Mouse (Mus musculus) lung, postnatal 4 days (tissue): ENCODE data around the gene Gm10718.
"Not testable (repeated sequence)": the region's sequence is repeated elsewhere in the genome, so short reads cannot be mapped to it uniquely, and the experiment has no call there.

Experiments used
- DNase-seq, 2 experiments: peaks; one replicate each; pipeline ENCODE4 v3.0.0; 2021

The Gm10718 gene

DNA sequence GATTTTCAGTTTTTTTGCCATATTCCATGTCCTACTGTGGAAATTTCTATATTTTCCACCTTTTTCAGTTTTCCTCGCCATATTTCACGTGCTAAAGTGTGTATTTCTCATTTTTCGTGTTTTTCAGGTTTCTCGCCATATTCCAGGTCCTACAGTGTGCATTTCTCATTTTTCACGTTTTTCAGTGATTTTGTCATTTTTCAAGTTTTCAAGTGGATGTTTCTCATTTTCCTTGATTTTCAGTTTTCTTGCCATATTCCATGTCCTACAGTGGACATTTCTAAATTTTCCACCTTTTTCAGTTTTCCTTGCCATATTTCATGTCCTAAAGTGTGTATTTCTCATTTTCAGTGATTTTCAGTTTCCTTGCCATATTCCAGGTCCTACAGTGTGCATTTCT lies 2.8 kb downstream of the Gm10718 start:
- not testable (repeated sequence) for DNase-seq

DNA sequence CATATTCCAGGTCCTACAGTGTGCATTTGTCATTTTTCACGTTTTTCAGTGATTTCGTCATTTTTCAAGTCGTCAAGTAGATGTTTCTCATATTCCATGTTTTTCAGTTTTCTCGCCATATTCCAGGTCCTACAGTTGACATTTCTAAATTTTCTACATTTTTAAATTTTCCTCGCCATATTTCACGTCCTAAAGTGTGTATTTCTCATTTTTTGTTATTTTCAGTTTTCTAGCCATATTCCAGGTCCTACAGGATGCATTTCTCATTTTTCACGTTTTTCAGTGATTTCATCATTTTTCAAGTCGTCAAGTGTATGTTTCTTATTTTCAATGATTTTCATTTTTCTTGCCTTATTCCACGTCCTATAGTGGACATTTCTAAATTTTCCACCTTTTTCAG lies 3.4 kb downstream of the Gm10718 start:
- DNase-seq: not testable (repeated sequence)

DNA sequence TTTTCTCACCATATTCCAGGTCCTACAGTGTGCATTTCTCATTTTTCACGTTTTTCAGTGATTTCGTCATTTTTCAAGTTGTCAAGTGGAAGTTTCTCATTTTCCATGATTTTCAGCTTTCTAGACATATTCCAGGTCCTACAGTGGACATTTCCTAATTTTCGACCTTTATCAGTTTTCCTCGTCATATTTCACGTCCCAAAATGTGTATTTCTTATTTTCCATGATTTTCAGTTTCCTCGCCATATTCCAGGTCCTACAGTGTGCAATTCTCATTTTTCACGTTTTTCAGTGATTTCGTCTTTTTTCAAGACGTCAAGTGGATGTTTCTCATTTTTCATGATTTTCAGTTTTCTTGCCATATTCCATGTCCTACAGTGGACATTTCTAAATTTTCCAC lies 3.9 kb downstream of the Gm10718 start:
- not testable (repeated sequence) for DNase-seq

GRCm38 (mm10) chr9:3029276-3030000 lies 6.1 kb downstream of the Gm10718 start:
- DNase-seq: peak; percentile 48 to 53

GRCm38 (mm10) chr9:3030677-3031318 lies 7.5 kb downstream of the Gm10718 start:
- not testable (repeated sequence) for DNase-seq

DNA sequence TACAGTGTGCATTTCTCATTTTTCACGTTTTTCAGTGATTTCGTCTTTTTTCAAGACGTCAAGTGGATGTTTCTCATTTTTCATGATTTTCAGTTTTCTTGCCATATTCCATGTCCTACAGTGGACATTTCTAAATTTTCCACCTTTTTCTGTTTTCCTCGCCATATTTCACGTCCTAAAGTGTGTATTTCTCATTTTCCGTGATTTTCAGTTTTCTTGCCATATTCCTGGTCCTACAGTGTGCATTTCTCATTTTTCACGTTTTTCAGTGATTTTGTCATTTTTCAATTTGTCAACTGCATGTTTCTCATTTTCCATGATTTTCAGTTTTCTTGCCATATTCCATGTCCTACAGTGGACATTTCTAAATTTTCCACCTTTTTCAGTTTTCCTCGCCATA lies 11.0 kb downstream of the Gm10718 start, which contains the start of gene Gm17535:
Gm17535 (plus strand) TSS at position 301 of the 400 bp plus-strand sequence.
- DNase-seq: not testable (repeated sequence)

DNA sequence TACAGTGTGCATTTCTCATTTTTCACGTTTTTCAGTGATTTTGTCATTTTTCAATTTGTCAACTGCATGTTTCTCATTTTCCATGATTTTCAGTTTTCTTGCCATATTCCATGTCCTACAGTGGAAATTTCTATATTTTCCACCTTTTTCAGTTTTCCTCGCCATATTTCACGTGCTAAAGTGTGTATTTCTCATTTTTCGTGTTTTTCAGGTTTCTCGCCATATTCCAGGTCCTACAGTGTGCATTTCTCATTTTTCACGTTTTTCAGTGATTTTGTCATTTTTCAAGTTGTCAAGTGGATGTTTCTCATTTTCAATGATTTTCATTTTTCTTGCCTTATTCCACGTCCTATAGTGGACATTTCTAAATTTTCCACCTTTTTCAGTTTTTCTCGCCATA lies 13.2 kb downstream of the Gm10718 start, which contains the start of gene Gm10715:
Gm10715 (plus strand) TSS at position 301 of the 400 bp plus-strand sequence.
- not testable (repeated sequence) for DNase-seq

DNA sequence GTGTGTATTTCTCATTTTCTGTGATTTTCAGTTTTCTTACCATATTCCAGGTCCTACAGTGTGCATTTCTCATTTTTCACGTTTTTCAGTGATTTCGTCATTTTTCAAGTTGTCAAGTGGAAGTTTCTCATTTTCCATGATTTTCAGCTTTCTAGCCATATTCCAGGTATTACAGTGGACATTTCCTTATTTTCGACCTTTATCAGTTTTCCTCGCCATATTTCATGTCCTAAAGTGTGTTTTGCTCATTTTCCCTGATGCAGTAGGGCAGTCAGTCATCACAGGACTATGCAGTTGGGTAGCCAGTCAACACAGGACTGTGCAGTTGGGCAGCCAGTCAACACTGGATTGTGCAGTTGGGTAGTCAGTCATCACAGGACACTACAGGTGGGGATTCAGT lies 14.8 kb downstream of the Gm10718 start:
- DNase-seq: not testable (repeated sequence)
